Mouse (Mus musculus): ENCODE measurements around the gene Lhx3. TPM values are rescaled to one million over a fixed set of nuclear protein-coding genes. Genes with fewer than 3 reads are reported as not detected.

Gene Lhx3
- polyA plus RNA-seq, 1 experiment from 2014 or later: not detected

DNA sequence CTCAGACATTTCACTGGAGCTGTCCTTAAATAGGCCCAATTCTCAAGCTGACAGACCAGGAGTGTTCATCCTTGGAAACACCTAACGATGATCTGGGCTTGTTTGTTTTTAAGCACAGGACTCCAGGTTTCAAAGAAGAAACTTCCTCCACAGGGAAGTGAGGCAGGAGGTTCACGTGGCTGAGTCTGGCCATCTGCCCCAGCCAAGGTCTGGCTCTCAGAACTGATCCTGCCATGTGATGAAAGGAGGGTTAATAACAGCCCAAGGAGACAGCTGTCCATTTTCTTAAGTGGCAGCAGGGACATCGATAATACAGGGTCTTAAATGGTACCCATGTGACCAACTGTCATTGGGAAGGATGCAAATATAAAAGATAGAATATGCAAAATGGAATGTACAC lies 1.5 kb upstream of the Lhx3 start:
- peaks cover 35% of the 10 kb centered on the region for H3K27me3 ChIP-seq (replicated peaks; ENCODE audit: control insufficient read depth, insufficient read depth, low read length)
- no peak overlapping the region for H3K4me3 ChIP-seq (ENCODE audit: low read depth, low read length)
- ATAC-seq (replicated peaks; ENCODE audit: low FRiP score) (no peak), DNase-seq (ENCODE audit: low spot score) (no peak)
- H3K4me2 ChIP-seq: no peak overlapping the region
- no peak overlapping the region for H3K9ac ChIP-seq (ENCODE audit: low read depth, low read length)
- H3K4me1 ChIP-seq (replicated peaks; ENCODE audit: control insufficient read depth, insufficient read depth, low read length): no peaks in the 10 kb centered on the region; the same call in 1 of the 2 replicates
- H3K36me3 ChIP-seq (ENCODE audit: control insufficient read depth, insufficient read depth, low read length): peaks cover 17% of the 10 kb centered on the region
- WGBS: 80% methylated on average over 3 of the region's 3 CpGs
- no peak overlapping the region for H3K27ac ChIP-seq (ENCODE audit: low read depth, low read length)
- no peaks in the 10 kb centered on the region for H3K9me3 ChIP-seq (ENCODE audit: control insufficient read depth, low read length)

DNA sequence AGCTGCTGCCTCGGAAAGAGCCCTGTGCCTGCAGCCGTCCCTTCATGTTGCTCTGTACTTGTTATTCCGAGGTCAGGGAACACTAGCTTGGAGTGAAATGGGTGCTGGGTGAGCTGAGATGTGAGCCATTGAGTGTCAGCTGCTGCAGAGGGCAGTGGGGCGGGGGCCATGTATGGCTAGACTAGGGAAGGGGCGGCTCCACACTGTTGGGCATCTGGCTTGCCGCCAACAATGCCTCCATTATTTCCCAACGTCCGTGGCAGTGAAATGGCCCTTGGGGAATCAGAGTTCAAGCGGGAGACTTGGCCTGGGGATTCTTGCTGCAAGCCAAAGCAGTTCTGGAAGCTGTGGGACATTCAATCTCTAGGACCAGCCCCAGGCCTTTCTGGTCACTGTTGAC lies 530 bp downstream of the Lhx3 start:
- no peak overlapping the region for H3K27ac ChIP-seq (ENCODE audit: low read depth, low read length)
- no peak for ATAC-seq (replicated peaks; ENCODE audit: low FRiP score)

DNA sequence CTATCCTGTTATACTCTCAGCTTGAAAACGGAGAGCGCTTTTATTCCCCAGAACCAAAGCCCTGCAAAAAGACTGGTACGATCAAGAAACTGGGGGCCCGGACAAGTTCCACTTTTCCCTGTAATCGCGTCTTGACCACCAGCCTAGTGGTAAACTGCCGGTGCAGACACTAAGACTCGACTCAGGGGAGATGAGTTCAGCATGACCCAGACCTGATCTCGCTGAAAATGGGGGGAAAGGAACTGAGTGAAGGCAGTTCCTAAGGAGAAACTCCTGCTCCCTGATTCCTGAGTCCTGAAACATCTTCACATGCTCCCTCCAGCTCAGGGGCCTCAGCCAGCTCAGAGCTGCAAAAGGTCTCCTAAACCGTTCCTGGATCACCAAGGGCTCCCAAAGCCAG lies 2.3 kb downstream of the Lhx3 start:
- ATAC-seq (replicated peaks; ENCODE audit: low FRiP score) (no peak), DNase-seq (ENCODE audit: low spot score) (no peak)
- H3K4me2 ChIP-seq: no peak overlapping the region
- 16% methylated on average over 10 of the region's 10 CpGs for WGBS
- no peaks in the 10 kb centered on the region; the same call in 1 of the 2 replicates for H3K4me1 ChIP-seq (replicated peaks; ENCODE audit: control insufficient read depth, insufficient read depth, low read length)
- H3K27ac ChIP-seq (ENCODE audit: low read depth, low read length): no peak overlapping the region
- H3K27me3 ChIP-seq (replicated peaks; ENCODE audit: control insufficient read depth, insufficient read depth, low read length): peaks cover 73% of the 10 kb centered on the region
- H3K36me3 ChIP-seq (ENCODE audit: control insufficient read depth, insufficient read depth, low read length): peaks cover 6% of the 10 kb centered on the region
- no peak overlapping the region for H3K9ac ChIP-seq (ENCODE audit: low read depth, low read length)
- no peak overlapping the region for H3K4me3 ChIP-seq (ENCODE audit: low read depth, low read length)
- no peaks in the 10 kb centered on the region for H3K9me3 ChIP-seq (ENCODE audit: control insufficient read depth, low read length)

More for the DNA sequence above, 530 bp downstream of the Lhx3 start:
- H3K4me2 ChIP-seq: no peak overlapping the region
- no peak overlapping the region for H3K4me3 ChIP-seq (ENCODE audit: low read depth, low read length)
- no peaks in the 10 kb centered on the region for H3K9me3 ChIP-seq (ENCODE audit: control insufficient read depth, low read length)
- no peaks in the 10 kb centered on the region; the same call in 1 of the 2 replicates for H3K4me1 ChIP-seq (replicated peaks; ENCODE audit: control insufficient read depth, insufficient read depth, low read length)
- no peak for DNase-seq (ENCODE audit: low spot score)
- peaks cover 55% of the 10 kb centered on the region for H3K27me3 ChIP-seq (replicated peaks; ENCODE audit: control insufficient read depth, insufficient read depth, low read length)
- 18% methylated on average over 9 of the region's 9 CpGs for WGBS
- H3K36me3 ChIP-seq (ENCODE audit: control insufficient read depth, insufficient read depth, low read length): peaks cover 17% of the 10 kb centered on the region
- no peak overlapping the region for H3K9ac ChIP-seq (ENCODE audit: low read depth, low read length)

DNA sequence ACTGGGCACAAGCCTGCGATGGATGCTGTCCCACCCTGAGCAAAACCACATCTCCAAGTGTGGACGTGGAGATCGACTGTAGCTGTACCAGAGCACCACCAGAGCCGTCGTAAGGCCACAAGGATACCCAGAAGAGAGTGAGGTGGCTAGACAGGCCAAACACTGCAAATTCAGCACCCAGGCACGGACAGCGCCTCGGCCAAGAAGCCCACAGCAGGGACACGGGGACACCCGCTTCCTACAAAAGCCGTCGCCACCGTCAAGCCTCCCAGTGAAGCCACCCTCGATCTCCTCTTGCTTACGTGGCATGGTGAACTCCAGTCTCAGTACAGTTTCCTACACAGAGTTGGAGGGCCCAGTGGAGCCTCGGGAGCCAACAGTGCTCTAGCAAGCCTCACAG lies 3.0 kb downstream of the Lhx3 start:
- no peaks in the 10 kb centered on the region for H3K36me3 ChIP-seq (ENCODE audit: control insufficient read depth, insufficient read depth, low read length)
- H3K4me3 ChIP-seq (ENCODE audit: low read depth, low read length): no peak overlapping the region
- no peak overlapping the region for H3K4me2 ChIP-seq
- ATAC-seq (replicated peaks; ENCODE audit: low FRiP score) (no peak), DNase-seq (ENCODE audit: low spot score) (peak; percentile 66)
- WGBS: 4% methylated on average over 16 of the region's 16 CpGs
- H3K9ac ChIP-seq (ENCODE audit: low read depth, low read length): no peak overlapping the region
- no peak overlapping the region for H3K27ac ChIP-seq (ENCODE audit: low read depth, low read length)
- no peaks in the 10 kb centered on the region; the same call in 1 of the 2 replicates for H3K4me1 ChIP-seq (replicated peaks; ENCODE audit: control insufficient read depth, insufficient read depth, low read length)
- H3K27me3 ChIP-seq (replicated peaks; ENCODE audit: control insufficient read depth, insufficient read depth, low read length): peaks cover 79% of the 10 kb centered on the region
- H3K9me3 ChIP-seq (ENCODE audit: control insufficient read depth, low read length): no peaks in the 10 kb centered on the region

DNA sequence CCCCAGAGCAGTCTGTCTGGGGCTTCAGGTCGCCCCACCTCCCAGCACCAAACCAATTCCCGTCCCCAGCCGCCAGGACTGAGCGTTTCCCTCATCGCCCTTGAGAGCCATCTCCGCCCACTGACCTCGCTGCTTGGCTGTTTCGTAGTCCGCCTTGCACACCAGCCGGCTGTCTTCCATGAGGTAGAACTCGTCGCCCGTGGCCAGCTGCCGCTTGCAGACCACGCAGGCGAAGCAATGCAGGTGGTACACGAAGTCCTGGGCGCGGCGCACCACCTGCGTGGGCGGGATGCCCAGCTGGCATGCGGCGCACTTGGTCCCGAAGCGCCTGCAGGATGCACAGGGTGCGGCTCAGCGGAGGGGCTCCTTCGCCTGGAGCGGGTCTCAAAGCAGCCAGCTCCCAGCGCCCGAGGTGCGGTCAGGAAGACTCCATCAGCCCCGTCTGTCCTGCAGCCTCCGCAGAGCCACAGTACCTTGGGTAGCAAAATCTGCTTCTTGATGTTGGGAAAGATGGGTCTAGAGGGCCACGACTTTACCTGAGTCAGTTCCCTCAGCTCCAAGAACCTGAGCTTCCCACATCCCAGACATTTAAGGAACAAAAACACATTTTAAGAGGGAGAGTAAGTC lies 5.1 kb downstream of the Lhx3 start:
- 4% methylated on average over 36 of the region's 36 CpGs for WGBS
- Histone ChIP-seq H3K27ac (ENCODE audit: low read depth, low read length) (no peak overlapping the region), H3K4me2 (no peak overlapping the region), H3K4me3 (ENCODE audit: low read depth, low read length) (0 out of 2 replicates have a peak overlapping the region, but pooled peaks have one; percentile 4), H3K4me1 (replicated peaks; ENCODE audit: control insufficient read depth, insufficient read depth, low read length) (no peaks in the 10 kb centered on the region), H3K9me3 (ENCODE audit: control insufficient read depth, low read length) (no peaks in the 10 kb centered on the region), H3K9ac (ENCODE audit: low read depth, low read length) (no peak overlapping the region), H3K36me3 (ENCODE audit: control insufficient read depth, insufficient read depth, low read length) (no peaks in the 10 kb centered on the region), H3K27me3 (replicated peaks; ENCODE audit: control insufficient read depth, insufficient read depth, low read length) (peaks cover 100% of the 10 kb centered on the region)
- no peak for ATAC-seq (replicated peaks; ENCODE audit: low FRiP score)
- no peak for DNase-seq (ENCODE audit: low spot score)

DNA sequence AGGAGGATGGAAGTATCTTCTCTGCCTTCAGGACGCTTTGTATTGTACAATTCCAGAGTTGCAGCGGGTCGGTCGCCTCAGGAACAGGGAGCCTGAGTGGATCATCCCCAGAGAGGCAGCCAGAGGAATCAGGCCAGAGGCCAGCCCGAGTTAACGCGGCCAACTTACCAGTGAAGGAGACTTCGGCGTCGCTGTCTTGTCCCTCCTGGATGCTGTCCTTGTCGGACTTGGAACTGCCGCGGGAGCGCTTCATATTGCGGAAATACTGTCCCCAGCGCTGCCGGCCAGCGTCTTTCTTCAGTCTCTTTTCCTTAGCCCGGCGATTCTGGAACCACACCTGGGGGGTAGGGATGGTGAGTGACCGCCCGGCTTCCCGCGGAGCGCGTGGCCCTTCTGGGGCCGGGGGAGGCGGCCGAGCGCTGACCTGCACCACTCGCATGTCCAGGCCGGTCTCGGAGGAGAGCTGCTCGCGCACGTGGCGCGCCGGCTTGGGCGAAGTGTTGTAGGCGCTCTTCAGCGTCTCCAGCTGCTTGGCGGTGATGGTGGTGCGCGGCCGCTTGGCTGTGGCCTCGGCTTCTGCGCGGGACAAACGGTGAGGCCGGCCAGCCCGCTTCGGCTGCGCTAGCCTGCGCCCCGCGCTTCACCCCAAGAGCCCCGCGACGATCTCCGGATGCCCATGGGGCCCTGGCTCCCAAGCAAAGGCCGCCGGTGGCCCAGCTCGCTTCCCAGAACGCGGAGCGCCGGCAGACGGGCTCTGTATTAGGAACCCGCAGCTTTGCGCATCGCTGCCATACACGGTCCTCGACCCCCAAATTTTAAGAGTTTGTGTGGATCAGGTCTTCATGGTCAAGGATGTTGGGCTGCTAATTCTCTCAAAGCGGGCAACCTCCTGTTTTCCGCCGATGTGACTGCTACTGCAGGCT lies 5.9 kb downstream of the Lhx3 start:
- 2% methylated on average over 77 of the region's 77 CpGs for WGBS
- H3K27ac ChIP-seq (ENCODE audit: low read depth, low read length): no peak overlapping the region
- H3K27me3 ChIP-seq (replicated peaks; ENCODE audit: control insufficient read depth, insufficient read depth, low read length): peaks cover 100% of the 10 kb centered on the region
- no peak overlapping the region for H3K9ac ChIP-seq (ENCODE audit: low read depth, low read length)
- H3K4me3 ChIP-seq (ENCODE audit: low read depth, low read length): no peak overlapping the region; the same call in 1 of the 2 replicates
- H3K36me3 ChIP-seq (ENCODE audit: control insufficient read depth, insufficient read depth, low read length): no peaks in the 10 kb centered on the region
- no peak overlapping the region for H3K4me2 ChIP-seq
- no peaks in the 10 kb centered on the region for H3K9me3 ChIP-seq (ENCODE audit: control insufficient read depth, low read length)
- no peak for ATAC-seq (replicated peaks; ENCODE audit: low FRiP score)
- H3K4me1 ChIP-seq (replicated peaks; ENCODE audit: control insufficient read depth, insufficient read depth, low read length): no peaks in the 10 kb centered on the region
- no peak for DNase-seq (ENCODE audit: low spot score)

DNA sequence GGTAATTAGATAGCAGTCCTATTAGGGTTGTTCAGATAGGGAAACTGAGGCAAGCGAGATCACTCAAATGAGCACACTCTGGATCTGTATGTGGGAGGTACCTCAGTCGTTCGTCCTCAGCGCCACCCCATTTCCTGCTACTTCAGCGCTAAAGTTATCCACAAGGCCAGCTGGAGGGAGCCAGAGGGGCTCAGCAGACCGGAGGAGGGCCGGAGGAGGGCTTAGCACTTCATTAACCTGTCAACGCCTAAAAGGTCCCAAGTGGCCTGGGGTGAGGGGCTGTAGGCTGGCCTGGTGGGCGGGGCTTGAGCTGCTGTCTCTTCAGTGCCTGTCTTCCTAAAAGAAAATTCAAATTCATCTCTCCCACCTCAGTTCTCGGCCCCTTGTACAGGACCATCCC lies 9.6 kb downstream of the Lhx3 start:
- H3K4me2 ChIP-seq: no peak overlapping the region
- no peak overlapping the region for H3K4me3 ChIP-seq (ENCODE audit: low read depth, low read length)
- peaks cover 95% of the 10 kb centered on the region for H3K27me3 ChIP-seq (replicated peaks; ENCODE audit: control insufficient read depth, insufficient read depth, low read length)
- no peaks in the 10 kb centered on the region for H3K36me3 ChIP-seq (ENCODE audit: control insufficient read depth, insufficient read depth, low read length)
- H3K9me3 ChIP-seq (ENCODE audit: control insufficient read depth, low read length): no peaks in the 10 kb centered on the region
- H3K9ac ChIP-seq (ENCODE audit: low read depth, low read length): no peak overlapping the region
- DNase-seq (ENCODE audit: low spot score) (no peak), ATAC-seq (replicated peaks; ENCODE audit: low FRiP score) (no peak)
- H3K27ac ChIP-seq (ENCODE audit: low read depth, low read length): no peak overlapping the region
- under 1% methylated on average over 10 of the region's 10 CpGs for WGBS
- H3K4me1 ChIP-seq (replicated peaks; ENCODE audit: control insufficient read depth, insufficient read depth, low read length): no peaks in the 10 kb centered on the region

DNA sequence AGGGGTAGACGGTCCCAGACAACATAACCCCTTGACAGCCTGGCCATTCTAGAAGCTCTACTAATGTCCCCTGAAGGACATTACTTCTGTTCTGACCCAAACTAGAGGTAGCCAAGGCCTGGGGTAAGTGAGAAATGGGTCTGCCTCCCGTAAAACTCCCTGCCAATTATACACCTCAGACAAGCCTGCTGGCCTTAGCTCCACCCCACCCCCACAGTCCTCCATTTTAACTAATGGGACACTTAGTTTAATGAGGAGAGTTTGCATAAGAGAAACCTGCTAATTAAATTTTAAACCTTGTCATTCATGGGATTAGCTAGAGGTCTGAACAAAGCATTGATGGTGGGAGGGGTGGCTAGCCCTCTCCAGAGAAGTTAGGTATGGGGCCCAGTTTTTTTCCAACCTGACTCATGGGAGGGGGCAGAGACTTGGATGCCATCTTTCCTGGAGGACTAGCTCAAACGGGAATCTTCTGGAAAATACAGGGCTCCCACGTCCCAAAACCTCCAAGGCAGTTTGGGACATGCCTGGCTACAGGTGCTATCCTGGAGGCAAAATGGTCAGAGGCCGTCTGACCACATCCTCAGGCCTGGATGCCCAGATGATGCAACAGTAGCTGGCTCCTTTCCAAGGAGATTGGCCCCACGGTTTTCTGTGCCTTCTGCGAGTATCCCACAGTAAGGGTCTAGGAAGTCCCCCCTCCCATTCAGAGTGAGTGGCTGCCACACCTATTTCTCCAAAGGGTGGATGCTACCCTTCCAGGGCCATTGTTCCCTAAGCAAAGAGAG lies 13.3 kb downstream of the Lhx3 start:
- no peak for DNase-seq (ENCODE audit: low spot score)
- 33% methylated on average over 7 of the region's 7 CpGs for WGBS
- H3K36me3 ChIP-seq (ENCODE audit: control insufficient read depth, insufficient read depth, low read length): no peaks in the 10 kb centered on the region
- H3K27ac ChIP-seq (ENCODE audit: low read depth, low read length): no peak overlapping the region
- H3K27me3 ChIP-seq (replicated peaks; ENCODE audit: control insufficient read depth, insufficient read depth, low read length): peaks cover 79% of the 10 kb centered on the region
- H3K4me3 ChIP-seq (ENCODE audit: low read depth, low read length): no peak overlapping the region
- no peaks in the 10 kb centered on the region for H3K4me1 ChIP-seq (replicated peaks; ENCODE audit: control insufficient read depth, insufficient read depth, low read length)
- no peak overlapping the region for H3K9ac ChIP-seq (ENCODE audit: low read depth, low read length)
- no peak overlapping the region for H3K4me2 ChIP-seq
- no peaks in the 10 kb centered on the region for H3K9me3 ChIP-seq (ENCODE audit: control insufficient read depth, low read length)
- ATAC-seq (replicated peaks; ENCODE audit: low FRiP score): no peak
